14 mouse cellular contexts compared by ENCODE assay signal in genomic region chr9:56549774-56550173, GRCm38 (mm10).
A peak's percentile ranks its signal among the peaks of the same experiment; 100 is the strongest.
DNase-seq lines count a peak whose midpoint lies in the region; ATAC-seq lines count a peak whose summit lies in the region.
"Had no signal": no experiment of that assay in that cellular context is flagged by ENCODE, and none has a peak within 500 bp of the region (broad histone marks: within the 10 kb centered on the region; RNA-seq: fewer than 3 reads in every experiment).

No protein-coding gene starts in this region.

- H3K36me3 ChIP-seq in forebrain, embryonic 16.5 days (ENCODE audit: control insufficient read depth, insufficient read depth), result no peaks in the 10 kb centered on the region
- H3K36me3 ChIP-seq: heart, embryonic 13.5 days; hindbrain, embryonic 12.5 days; liver, embryonic 13.5 days; lung, embryonic 15.5 days; midbrain, embryonic 13.5 days had no signal

- no peaks in the 10 kb centered on the region for H3K27me3 ChIP-seq in forebrain, embryonic 16.5 days (replicated peaks; ENCODE audit: control insufficient read depth, insufficient read depth, low read length)
- H3K27me3 ChIP-seq: heart, embryonic 13.5 days; hindbrain, embryonic 12.5 days; liver, embryonic 13.5 days; lung, embryonic 15.5 days had no signal

- H3K27ac ChIP-seq in forebrain, embryonic 16.5 days (ENCODE audit: low read length), result no peak overlapping the region
- H3K27ac ChIP-seq: heart, embryonic 13.5 days; hindbrain, embryonic 12.5 days; liver, embryonic 13.5 days; lung, embryonic 15.5 days; midbrain, embryonic 13.5 days had no signal

- H3K4me3 ChIP-seq in forebrain, embryonic 16.5 days (replicated peaks; ENCODE audit: low read length), result no peak overlapping the region
- H3K4me3 ChIP-seq: heart, embryonic 13.5 days; hindbrain, embryonic 12.5 days; liver, embryonic 13.5 days; lung, embryonic 15.5 days; midbrain, embryonic 13.5 days had no signal

- 79% methylated on average over 8 of the region's 8 CpGs for WGBS in forebrain, embryonic 16.5 days

- intact Hi-C loops in heart, postnatal 25 days (cut with DNase I), result loop anchor here (1.0 kb wide), 1 partner anchor 132 kb away; no protein-coding TSS in a partner anchor
- intact Hi-C loops in heart, postnatal 10 days (cut with DNase I), result no loop called here

- ATAC-seq in forebrain, embryonic 16.5 days, result no peak
- ATAC-seq: midbrain, embryonic 13.5 days had no signal

- H3K4me2 ChIP-seq in forebrain, embryonic 16.5 days (ENCODE audit: low read length), result no peak overlapping the region
- H3K4me2 ChIP-seq: heart, embryonic 13.5 days; hindbrain, embryonic 12.5 days; liver, embryonic 13.5 days; lung, embryonic 15.5 days; midbrain, embryonic 13.5 days had no signal

- H3K4me1 ChIP-seq in forebrain, embryonic 16.5 days (replicated peaks; ENCODE audit: control insufficient read depth, insufficient read depth, low read length), result peaks cover 10% of the 10 kb centered on the region

- no peaks in the 10 kb centered on the region for H3K9me3 ChIP-seq in forebrain, embryonic 16.5 days (ENCODE audit: control insufficient read depth, low read length)
- H3K9me3 ChIP-seq: heart, embryonic 13.5 days; hindbrain, embryonic 12.5 days; liver, embryonic 13.5 days; lung, embryonic 15.5 days; midbrain, embryonic 13.5 days had no signal

- DNase-seq in heart, adult 18-20 months, result peak; percentile 57 to 66
- DNase-seq in heart, postnatal 25 days (ENCODE audit: low spot score), result no peak
- peak; percentile 24 for DNase-seq in urinary bladder, postnatal 25 days (ENCODE audit: low spot score)
- no peak for DNase-seq in urinary bladder, postnatal 4 days (ENCODE audit: low spot score in 2 of 2)
- DNase-seq in heart, postnatal 10 days, result peak; percentile 36 to 38
- no peak for DNase-seq in spleen, adult 18-20 months
- DNase-seq: cerebellum, postnatal 14 days; embryo, embryonic 11 days; liver, embryonic 13.5 days had no signal

- no peak overlapping the region for H3K9ac ChIP-seq in forebrain, embryonic 16.5 days (replicated peaks; ENCODE audit: low read depth, low read length)
- H3K9ac ChIP-seq: heart, embryonic 13.5 days; hindbrain, embryonic 12.5 days; liver, embryonic 13.5 days; lung, embryonic 15.5 days; midbrain, embryonic 13.5 days had no signal

Comparison
In these comparisons a context has a peak if more than half of its experiments do, and no peak if none do; other contexts are left out.
1. DNase-seq: peak in heart, adult 18-20 months (2 of 2), urinary bladder, postnatal 25 days (single experiment) and heart, postnatal 10 days (2 of 2); none in heart, postnatal 25 days (single experiment), urinary bladder, postnatal 4 days (0 of 2) and spleen, adult 18-20 months (0 of 2).